Mouse (Mus musculus): ENCODE results near the gene Agbl1.
A peak's percentile ranks its signal among the peaks of the same experiment; 100 is the strongest.

Agbl1 gene

DNA sequence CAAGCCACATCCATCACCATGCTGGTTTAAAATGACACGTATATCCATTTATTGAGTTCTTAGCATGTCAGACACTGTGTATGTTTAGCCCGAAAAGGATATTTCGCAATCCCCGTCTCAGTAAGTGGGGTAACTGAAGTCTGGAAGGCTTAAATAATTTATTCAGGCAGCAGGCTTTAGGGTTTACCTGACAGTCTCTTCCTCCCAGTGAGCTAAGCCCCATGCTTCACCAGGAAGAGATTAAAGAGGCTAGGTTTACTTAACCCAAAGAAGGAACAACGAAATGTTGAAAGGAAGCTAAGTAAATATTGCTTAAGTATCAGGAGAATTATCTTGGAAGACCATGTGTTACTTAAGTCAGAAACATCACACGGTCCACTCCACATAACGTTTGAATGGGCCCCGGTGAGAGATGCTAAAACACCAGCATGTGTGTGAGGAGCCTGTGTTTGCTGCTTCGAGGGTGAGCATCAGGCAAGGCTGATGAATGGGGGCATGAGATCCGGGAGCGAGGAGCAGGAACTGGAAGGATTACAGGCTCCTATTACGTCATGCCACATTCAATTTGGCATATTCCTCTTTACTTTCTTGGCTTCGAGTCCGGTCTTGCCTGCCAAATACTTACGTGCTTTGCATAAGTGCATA lies 162.7 kb downstream of the Agbl1 start:
- no peak for DNase-seq

- DNase-seq: peak; percentile 28 to 67
These were observed 163.5 kb downstream of the Agbl1 start for GRCm38 (mm10) chr7:76392941-76393817.

GRCm38 (mm10) chr7:76407930-76408557 lies 178.4 kb downstream of the Agbl1 start:
- DNase-seq: no peak

GRCm38 (mm10) chr7:76409020-76409419 lies 179.3 kb downstream of the Agbl1 start:
- no peak for DNase-seq

DNA sequence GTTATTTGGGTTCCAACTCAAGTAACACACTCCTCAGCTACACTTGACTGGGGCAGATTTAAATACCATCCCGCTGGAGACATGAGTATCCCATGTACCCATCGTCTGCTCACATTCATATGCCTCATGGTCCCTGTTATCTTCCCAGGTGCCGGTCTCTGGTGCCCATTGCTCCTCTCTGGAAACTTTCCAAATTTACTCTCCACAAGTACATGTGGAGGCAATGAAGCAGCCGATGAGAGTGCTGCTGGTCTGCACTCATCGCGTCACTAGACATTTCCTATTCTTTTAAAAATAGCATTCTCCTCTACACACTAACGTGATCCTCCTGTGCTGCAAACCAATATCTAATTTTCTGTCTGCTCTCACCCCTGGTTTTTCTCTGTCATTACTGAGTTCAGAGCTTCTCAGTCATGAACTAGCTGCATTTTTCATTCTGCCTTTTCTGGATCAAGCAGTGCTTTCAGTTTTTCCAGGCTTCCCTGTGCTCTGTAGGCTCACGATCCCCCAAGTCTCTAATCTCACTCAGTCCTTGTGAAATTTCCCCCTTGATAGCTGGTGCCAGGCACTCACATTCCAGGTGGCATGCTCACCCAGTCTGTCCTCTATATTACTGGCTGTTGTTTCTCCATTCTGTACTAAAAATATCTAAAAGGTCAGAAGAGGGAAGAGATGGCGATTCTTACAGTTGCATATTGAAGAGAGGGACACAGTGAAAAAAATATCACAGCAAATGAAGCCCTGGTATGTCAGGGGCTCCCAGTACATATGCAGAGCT lies 180.9 kb downstream of the Agbl1 start:
- DNase-seq: no peak

DNA sequence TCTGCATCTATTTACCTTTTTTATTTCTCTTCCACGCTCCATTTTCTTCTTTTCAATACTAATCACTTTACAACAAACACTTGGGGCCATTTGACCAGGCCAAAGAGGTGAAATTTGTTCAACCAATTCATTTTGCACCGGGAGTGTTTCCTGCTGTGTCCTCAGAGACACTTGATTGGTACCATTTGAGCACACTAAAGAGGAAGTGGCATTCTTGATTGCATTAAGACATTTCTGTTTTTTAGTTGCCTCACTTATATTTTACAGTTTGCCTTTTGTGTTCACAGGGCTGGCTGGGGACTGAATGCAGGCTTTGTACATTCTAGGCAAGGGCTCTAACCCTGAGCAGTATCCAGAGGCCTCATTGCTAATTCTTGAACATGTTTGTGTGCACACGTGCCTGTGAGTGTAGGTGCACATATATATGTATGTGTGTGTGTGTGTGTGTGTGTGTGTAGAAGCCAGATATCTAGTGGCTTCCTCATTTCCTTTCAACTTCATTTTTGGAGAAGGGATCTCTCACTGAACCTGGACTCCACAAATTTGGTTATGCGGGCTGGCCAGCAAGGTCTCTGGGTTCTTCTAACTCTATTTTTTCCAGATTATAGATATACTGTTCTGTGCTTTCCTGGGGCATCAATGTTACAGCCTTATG lies 182.4 kb downstream of the Agbl1 start:
- no peak for DNase-seq

DNA sequence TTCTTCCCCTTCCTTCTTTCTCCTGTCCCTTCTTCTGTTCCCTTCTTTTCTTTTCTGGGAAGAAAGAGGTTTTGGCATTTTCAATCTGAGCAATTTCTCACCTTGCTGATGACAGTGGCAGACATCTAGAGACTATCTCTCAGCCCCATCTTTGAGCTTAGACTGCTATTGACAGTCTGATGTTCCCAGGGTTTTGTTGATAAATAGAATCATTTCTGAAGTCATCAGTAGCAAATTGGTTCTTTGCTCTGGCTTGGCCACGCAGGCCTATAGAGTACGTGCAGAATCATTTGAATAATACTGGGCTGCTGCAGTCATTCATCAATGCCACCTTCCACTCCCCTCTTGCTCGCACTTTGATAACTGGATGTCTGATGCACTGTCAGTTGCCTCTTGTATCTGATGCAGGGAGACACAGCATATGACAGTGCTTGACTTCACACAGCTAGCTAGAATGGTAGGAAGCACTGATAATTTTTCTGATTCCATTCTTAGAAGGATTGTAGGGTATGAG lies 186.5 kb downstream of the Agbl1 start:
- DNase-seq: no peak

DNA sequence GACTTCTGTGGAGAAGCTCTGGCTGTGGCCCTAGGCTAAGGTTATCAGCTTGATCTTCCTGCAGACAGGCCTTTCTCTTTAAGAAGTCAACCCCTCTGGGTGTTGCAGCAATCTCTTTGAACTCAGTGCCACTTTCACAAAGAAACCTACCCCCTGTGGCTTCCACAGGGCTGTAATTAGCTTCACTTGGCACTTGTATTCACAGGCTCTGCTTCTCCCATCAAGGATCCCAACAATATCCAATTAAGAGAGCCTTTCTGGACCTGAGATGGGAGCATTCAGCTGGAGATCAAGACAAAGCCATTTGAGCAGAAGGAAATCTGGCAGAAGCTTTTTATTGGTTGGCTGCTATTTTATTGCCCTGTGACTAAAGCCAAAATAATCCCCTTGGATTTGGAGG lies 208.9 kb downstream of the Agbl1 start:
- DNase-seq: no peak

GRCm38 (mm10) chr7:76438988-76439387 lies 209.3 kb downstream of the Agbl1 start:
- DNase-seq: no peak

GRCm38 (mm10) chr7:76462361-76463001 lies 232.8 kb downstream of the Agbl1 start:
- DNase-seq: no peak

DNA sequence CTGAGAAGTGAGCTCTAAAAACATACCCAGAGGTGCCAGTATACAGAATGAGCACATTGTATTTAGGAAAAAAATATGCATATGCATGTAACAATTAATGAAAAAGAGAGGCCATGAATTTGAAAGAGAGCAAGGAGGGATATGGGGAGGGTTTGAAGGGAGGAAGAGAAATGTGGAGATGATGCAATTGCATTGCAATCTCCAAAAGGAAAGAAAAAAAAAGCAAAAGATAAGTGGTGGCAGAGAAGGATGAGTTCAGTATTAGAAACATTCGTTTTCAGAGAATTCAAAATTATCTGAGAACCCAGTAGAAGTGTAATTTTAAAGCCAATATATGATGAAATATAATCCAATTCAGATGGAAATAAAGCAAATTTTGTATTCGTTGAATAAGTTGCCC lies 236.7 kb downstream of the Agbl1 start:
- DNase-seq: no peak

DNA sequence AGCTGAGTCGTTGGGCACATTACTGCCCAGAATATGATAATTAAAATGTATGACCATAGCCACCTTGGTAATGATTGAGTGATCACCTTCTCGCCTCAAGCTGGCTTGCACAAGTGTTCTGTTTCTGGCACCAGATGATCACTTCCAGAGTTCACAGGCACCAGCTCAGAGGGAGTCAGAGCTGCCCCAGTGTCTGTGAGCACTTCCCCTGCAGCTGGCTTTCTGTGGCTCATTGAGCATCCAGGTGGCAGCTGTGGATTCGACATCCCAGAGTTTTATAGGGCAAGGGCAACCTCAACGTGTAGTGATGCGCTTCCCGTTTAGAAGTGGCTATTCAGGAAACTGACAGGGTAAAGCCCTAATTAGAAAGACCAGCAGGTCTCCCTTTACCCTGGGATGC lies 244.5 kb downstream of the Agbl1 start:
- DNase-seq: no peak

DNA sequence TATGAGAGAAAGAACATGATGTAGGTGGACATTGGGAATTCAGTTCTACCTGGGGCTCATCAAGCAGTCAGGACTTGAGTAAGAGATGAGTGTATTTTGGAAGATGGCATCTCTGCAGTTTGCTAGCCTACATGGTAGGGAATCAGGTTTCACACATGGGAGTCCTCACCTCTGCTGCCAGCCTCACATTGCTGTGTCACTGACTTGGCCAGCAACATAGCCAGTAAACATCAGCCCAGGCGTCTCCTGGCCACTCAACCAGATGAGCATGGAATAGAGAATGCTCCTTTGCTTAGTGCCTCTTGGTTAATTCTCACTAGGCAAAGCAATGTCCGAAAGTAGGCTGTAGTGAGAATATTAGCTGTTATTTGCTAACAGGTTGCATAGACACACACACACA lies 255.9 kb downstream of the Agbl1 start:
- DNase-seq: no peak

- DNase-seq: no peak
These were observed 257.8 kb downstream of the Agbl1 start for GRCm38 (mm10) chr7:76487519-76487918.

DNA sequence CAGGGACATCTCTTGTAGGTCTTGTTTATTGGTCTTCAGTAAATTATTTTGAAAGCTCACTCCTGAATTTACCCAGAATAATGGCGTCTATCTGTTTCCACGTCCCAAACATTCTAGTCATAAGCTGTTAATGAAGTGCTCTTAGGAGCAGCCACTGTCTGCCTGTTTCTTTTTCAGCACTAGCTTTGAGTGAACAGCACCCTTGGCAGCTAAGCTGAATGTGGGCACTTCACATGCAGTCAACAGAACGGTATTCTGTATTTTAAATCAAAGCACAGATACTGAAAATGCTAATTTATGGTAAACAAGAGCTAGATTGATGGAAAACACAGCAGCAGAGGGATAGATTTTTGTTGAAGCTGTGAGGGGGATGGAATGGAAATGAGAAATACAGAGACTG lies 294.6 kb downstream of the Agbl1 start:
- no peak for DNase-seq

- no peak for DNase-seq
These were observed 316.8 kb downstream of the Agbl1 start for GRCm38 (mm10) chr7:76546456-76546855.

DNA sequence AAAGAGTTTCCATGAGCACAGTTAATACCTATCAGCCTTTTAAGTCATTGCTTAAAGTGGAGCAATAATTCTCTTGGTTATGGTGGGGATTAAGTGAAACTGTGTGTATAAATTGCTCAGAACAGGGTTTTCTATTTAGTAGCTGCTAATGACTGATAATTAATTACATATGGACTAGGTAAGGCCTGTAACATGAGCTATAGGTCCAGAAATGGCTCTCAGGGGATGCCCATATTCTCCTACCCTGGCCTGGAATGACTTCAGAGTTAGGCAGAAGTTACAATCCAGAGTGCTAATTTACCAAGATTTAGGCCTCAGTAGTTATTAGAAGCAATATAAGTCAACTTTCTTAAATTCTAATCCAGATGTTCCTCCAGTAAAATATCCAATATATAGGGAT lies 317.6 kb downstream of the Agbl1 start:
- no peak for DNase-seq

DNA sequence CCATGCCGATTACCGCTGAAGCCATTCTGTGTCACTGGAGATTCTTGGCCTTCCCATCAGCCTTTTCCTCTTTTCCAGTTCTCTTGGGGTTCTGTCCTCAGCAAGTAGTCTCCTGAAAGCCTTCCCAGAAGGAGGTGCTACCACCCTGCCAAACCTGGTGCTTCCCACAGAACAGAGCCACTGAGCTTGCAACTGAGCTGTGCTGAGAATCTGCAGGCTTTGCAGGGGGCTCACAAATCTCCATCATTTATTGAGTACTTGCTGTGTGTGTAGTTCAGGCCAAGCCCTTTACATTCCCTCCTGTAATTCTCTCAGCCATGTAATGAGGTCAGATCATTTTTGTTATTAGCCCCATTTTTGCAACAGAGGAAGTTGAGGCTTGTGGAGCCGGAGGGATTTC lies 322.2 kb downstream of the Agbl1 start:
- no peak for DNase-seq

- no peak for DNase-seq
These were observed 331.0 kb downstream of the Agbl1 start for GRCm38 (mm10) chr7:76560564-76561258.

DNA sequence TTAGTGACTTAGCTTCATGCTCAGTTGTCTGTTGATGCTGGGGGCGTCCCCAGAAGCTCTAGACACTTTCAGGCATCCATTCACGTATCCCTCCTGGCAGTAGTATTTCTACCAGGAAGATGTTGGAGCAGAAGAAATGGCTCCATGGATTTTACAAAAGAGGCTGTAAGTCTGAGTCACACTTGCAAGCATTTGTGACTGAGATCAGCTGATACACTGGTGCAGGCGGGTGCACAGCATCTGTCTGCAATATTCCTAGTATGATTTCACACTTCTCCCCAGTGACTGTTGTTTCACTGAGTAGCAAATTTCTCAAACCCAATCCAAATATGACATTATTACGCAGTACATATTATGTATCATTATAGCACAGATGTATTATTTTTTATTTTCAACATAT lies 332.8 kb downstream of the Agbl1 start:
- DNase-seq: no peak

DNA sequence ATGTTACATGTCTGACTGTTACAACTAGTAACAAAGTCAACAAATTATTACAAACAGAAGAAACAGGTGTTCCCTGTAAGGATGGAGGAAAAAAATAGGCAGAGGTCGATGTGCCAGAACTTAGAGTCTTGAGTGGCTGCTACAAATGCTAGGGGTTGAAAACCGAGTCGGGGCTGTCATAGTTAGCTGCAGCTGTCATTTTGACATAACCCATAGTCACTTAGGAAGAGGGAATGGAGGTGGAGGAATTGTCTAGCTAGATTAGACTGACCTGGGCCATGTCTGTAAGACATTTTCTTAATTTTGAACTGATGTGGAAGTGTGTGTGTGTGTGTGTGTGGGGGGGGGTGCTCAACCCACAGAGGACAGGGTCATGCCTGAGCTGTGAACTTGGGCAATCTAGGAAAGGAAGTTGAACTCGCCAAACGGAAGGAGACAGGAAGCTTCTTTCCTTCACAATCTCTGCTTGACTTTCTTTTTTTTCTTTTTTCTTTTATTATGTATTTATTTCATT lies 364.9 kb downstream of the Agbl1 start:
- DNase-seq: no peak

All from lung, postnatal 4 days (tissue).